Mouse (Mus musculus): ENCODE results near the gene Phf11c. TPM values are rescaled to one million over a fixed set of nuclear protein-coding genes. Genes with fewer than 3 reads are reported as not detected.
"Not testable (repeated sequence)": the region's sequence is repeated elsewhere in the genome, so short reads cannot be mapped to it uniquely, and the experiment has no call there.

Phf11c gene
- polyA plus RNA-seq, 1 experiment from 2014 or later, result 0.77 TPM

DNA sequence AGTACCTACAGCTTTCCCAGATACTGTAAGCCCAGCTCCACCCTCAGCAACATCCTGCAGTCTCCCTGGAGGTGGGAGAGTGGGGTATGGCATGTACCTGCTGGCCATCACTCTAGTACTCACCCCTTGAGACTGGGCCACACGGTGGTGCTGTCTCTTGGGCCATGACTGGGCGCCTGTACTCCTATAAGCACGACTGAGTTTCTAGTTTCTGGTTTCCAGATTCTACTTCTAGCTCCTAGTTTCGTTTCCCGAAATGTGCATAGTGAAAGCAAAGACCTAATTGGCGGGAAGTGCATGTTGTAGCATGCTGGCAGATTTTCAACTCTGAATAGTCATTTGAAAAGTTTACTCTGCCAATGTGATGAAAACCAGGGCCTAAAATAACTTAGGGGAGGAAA lies 29.9 kb downstream of the Phf11c start, which contains the start of gene Phf11d:
Gene Phf11d (minus strand): TSS at position 227 of the 401 bp plus-strand sequence.
- Histone ChIP-seq H3K36me3 (ENCODE audit: control insufficient read depth, insufficient read depth, low read length) (no peaks in the 10 kb centered on the region), H3K9me3 (ENCODE audit: control insufficient read depth, low read length) (no peaks in the 10 kb centered on the region), H3K9ac (ENCODE audit: low read depth, low read length) (no peak within 1 kb of the TSS), H3K27me3 (ENCODE audit: control insufficient read depth, insufficient read depth, low read length) (no peaks in the 10 kb centered on the region), H3K4me2 (replicated peaks; ENCODE audit: low read depth, low read length) (no peak within 1 kb of the TSS), H3K4me1 (replicated peaks; ENCODE audit: control insufficient read depth, insufficient read depth, low read length) (no peaks in the 10 kb centered on the region), H3K4me3 (ENCODE audit: low read depth, low read length) (no peak within 1 kb of the TSS), H3K27ac (ENCODE audit: low read depth, low read length) (no peak within 1 kb of the TSS)
- WGBS, result 87% methylated on average over 6 of the region's 6 CpGs
- DNase-seq (ENCODE audit: low spot score) (no peak), ATAC-seq (ENCODE audit: low FRiP score) (no peak)

DNA sequence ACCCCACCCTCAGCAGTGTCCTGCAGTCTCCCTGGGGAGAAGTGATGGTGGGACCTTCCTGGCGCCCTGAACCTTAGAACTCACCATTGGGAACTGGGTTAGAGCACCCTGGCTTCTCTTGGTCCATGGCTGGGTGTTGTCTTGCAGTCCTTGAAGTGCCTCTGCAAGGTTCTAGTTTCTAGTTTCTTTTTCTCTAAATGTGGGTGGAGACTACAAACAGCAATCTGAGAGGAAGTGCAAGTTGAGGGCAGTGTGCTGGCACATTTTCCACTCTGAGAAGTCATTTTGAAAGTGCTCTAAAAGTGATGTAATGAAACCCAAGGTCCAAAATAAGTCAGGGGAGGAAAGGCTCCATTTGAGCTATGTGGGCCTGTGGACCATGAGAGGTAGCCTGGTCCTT lies 54.0 kb downstream of the Phf11c start, which contains the start of gene Phf11b:
Gene Phf11b (minus strand): TSS at position 163 of the 400 bp plus-strand sequence.
- H3K4me1 ChIP-seq (replicated peaks; ENCODE audit: control insufficient read depth, insufficient read depth, low read length); H3K27ac ChIP-seq (ENCODE audit: low read depth, low read length); DNase-seq (ENCODE audit: low spot score); H3K4me2 ChIP-seq (replicated peaks; ENCODE audit: low read depth, low read length); H3K9ac ChIP-seq (ENCODE audit: low read depth, low read length); ATAC-seq (ENCODE audit: low FRiP score); H3K27me3 ChIP-seq (ENCODE audit: control insufficient read depth, insufficient read depth, low read length); H3K9me3 ChIP-seq (ENCODE audit: control insufficient read depth, low read length); H3K4me3 ChIP-seq (ENCODE audit: low read depth, low read length); H3K36me3 ChIP-seq (ENCODE audit: control insufficient read depth, insufficient read depth, low read length): not testable (repeated sequence)
- WGBS, result 79% methylated on average over 1 of the region's 1 CpGs

DNA sequence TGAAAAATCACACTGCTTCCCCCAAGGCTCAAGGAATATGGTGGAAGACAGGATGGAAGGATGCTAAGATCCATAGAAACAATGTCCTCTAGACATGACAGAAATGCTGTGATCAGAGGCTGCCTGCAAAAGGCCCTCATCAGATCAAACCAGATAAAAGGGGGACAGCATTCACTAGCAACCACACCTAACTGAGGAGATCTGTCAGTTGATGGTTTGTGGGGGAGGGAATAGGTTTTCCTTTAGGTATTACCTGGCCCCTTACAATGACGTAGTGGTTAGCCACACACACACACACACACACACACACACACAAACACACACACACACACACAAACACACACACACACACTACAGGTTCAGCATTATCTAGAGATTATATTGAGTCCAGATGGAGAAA lies 55.6 kb downstream of the Phf11c start:
- H3K9ac ChIP-seq (ENCODE audit: low read depth, low read length), result no peak overlapping the region
- H3K36me3 ChIP-seq (ENCODE audit: control insufficient read depth, insufficient read depth, low read length), result no peaks in the 10 kb centered on the region
- H3K4me1 ChIP-seq (replicated peaks; ENCODE audit: control insufficient read depth, insufficient read depth, low read length), result no peaks in the 10 kb centered on the region
- H3K4me2 ChIP-seq (replicated peaks; ENCODE audit: low read depth, low read length), result no peak overlapping the region
- no peak overlapping the region for H3K4me3 ChIP-seq (ENCODE audit: low read depth, low read length)
- 100% methylated on average over 1 of the region's 1 CpGs for WGBS
- ATAC-seq (ENCODE audit: low FRiP score) (no peak), DNase-seq (ENCODE audit: low spot score) (no peak)
- no peaks in the 10 kb centered on the region for H3K9me3 ChIP-seq (ENCODE audit: control insufficient read depth, low read length)
- no peaks in the 10 kb centered on the region for H3K27me3 ChIP-seq (ENCODE audit: control insufficient read depth, insufficient read depth, low read length)
- no peak overlapping the region for H3K27ac ChIP-seq (ENCODE audit: low read depth, low read length)

DNA sequence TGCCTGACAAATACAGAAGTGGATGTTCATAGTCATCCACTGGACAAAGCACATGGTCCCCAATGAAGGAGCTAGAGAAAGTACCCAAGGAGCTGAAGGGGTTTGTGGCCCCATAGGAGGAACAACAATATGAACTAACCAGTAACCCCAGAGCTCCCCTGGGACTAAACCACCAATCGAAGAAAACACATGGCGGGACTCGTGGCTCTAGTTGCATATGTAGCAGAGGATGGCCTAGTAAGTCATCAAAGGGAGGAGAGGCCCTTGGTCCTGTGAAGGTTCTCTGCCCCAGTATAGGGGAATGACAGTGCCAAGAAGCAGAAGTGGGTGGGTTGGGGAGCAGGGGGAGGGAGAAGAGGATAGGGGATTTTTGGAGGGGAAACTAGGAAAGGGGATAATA lies 59.1 kb downstream of the Phf11c start:
- 77% methylated on average over 3 of the region's 3 CpGs for WGBS
- H3K27ac ChIP-seq (ENCODE audit: low read depth, low read length); H3K27me3 ChIP-seq (ENCODE audit: control insufficient read depth, insufficient read depth, low read length); ATAC-seq (ENCODE audit: low FRiP score); H3K36me3 ChIP-seq (ENCODE audit: control insufficient read depth, insufficient read depth, low read length); H3K4me1 ChIP-seq (replicated peaks; ENCODE audit: control insufficient read depth, insufficient read depth, low read length); H3K4me2 ChIP-seq (replicated peaks; ENCODE audit: low read depth, low read length); H3K4me3 ChIP-seq (ENCODE audit: low read depth, low read length); H3K9ac ChIP-seq (ENCODE audit: low read depth, low read length); DNase-seq (ENCODE audit: low spot score); H3K9me3 ChIP-seq (ENCODE audit: control insufficient read depth, low read length): not testable (repeated sequence)

Other genes with a start within 250 kb of the Phf11c start
- not detected in 2 replicates for gene Gm5142, start 216.6 kb downstream of the Phf11c start, polyA plus RNA-seq (2014; fragmentation: Nextera tagmentation; extraction: Ambion mirVana)
- gene Rcbtb1, start 194.2 kb downstream of the Phf11c start, polyA plus RNA-seq (2014; fragmentation: Nextera tagmentation; extraction: Ambion mirVana), result 103 and 107 TPM in 2 replicates
- gene Gm6904, start 135.2 kb downstream of the Phf11c start, polyA plus RNA-seq (2014; fragmentation: Nextera tagmentation; extraction: Ambion mirVana), result 0.17 TPM in 1 of 2 replicates, not detected in the other
- 0.13 TPM in 1 of 2 replicates, not detected in the other for gene Phf11a, start 97.9 kb downstream of the Phf11c start, polyA plus RNA-seq (2014; fragmentation: Nextera tagmentation; extraction: Ambion mirVana)
- 0.15 and 0.48 TPM in 2 replicates for gene Phf11b, start 54.0 kb downstream of the Phf11c start, polyA plus RNA-seq (2014; fragmentation: Nextera tagmentation; extraction: Ambion mirVana)
- 0.15 and 0.32 TPM in 2 replicates for gene Phf11d, start 29.9 kb downstream of the Phf11c start, polyA plus RNA-seq (2014; fragmentation: Nextera tagmentation; extraction: Ambion mirVana)
- 9.8 and 10.6 TPM in 2 replicates for gene Setdb2, start 45.5 kb upstream of the Phf11c start, polyA plus RNA-seq (2014; fragmentation: Nextera tagmentation; extraction: Ambion mirVana)
- gene Cab39l, start 45.6 kb upstream of the Phf11c start, polyA plus RNA-seq (2014; fragmentation: Nextera tagmentation; extraction: Ambion mirVana), result 47.0 and 47.7 TPM in 2 replicates
- 31.0 and 33.3 TPM in 2 replicates for gene Cdadc1, start 202.6 kb upstream of the Phf11c start, polyA plus RNA-seq (2014; fragmentation: Nextera tagmentation; extraction: Ambion mirVana)
- 14.0 and 15.7 TPM in 2 replicates for gene Shisa2, start 229.9 kb upstream of the Phf11c start, polyA plus RNA-seq (2014; fragmentation: Nextera tagmentation; extraction: Ambion mirVana)

Data from hindbrain, embryonic 11.5 days (tissue).